Mouse (Mus musculus): ENCODE measurements around the gene Nrp2. TPM values are rescaled to one million over a fixed set of nuclear protein-coding genes. Genes with fewer than 3 reads are reported as not detected.

The Nrp2 gene
- total and polyA plus RNA-seq, 2 experiments from 2014 or later = 5.2 to 20.2 TPM

GRCm38 (mm10) chr1:62777320-62778235 lies 74.5 kb downstream of the Nrp2 start:
- TF ChIP-seq CTCF (IDR thresholded peaks at IDR 0.05; ENCODE audit: low read depth) (no peak), EP300 (IDR thresholded peaks at IDR 0.05; ENCODE audit: low read depth) (no peak)
- no peaks in the 10 kb centered on the region for H3K36me3 ChIP-seq (replicated peaks; ENCODE audit: control insufficient read depth, insufficient read depth, low read length)
- H3K27me3 ChIP-seq (ENCODE audit: control insufficient read depth, insufficient read depth, low read length) = no peaks in the 10 kb centered on the region
- WGBS = 35% methylated on average over 17 of the region's 17 CpGs
- H3K9me3 ChIP-seq (replicated peaks; ENCODE audit: control insufficient read depth, low read length) = no peaks in the 10 kb centered on the region
- peak; percentile 36 for DNase-seq (ENCODE audit: low spot score)
- peak overlapping the region; percentile 36 for H3K27ac ChIP-seq (ENCODE audit: low read depth)
- peak overlapping the region; percentile 19 for H3K4me2 ChIP-seq (ENCODE audit: low read depth, low read length)
- H3K4me3 ChIP-seq (ENCODE audit: low read depth, low read length) = no peak overlapping the region
- peak; percentile 45; the same call in 1 of the 2 replicates for ATAC-seq (ENCODE audit: insufficient read depth, low read depth)
- H3K9ac ChIP-seq (replicated peaks; ENCODE audit: low read depth, low read length) = no peak overlapping the region
- peaks cover 26% of the 10 kb centered on the region for H3K4me1 ChIP-seq (ENCODE audit: control insufficient read depth, insufficient read depth)

- no peaks in the 10 kb centered on the region for H3K36me3 ChIP-seq (replicated peaks; ENCODE audit: control insufficient read depth, insufficient read depth, low read length)
- H3K9ac ChIP-seq (replicated peaks; ENCODE audit: low read depth, low read length) = no peak overlapping the region
- H3K4me3 ChIP-seq (ENCODE audit: low read depth, low read length) = no peak overlapping the region
- H3K27ac ChIP-seq (ENCODE audit: low read depth) = no peak overlapping the region
- H3K9me3 ChIP-seq (replicated peaks; ENCODE audit: control insufficient read depth, low read length) = no peaks in the 10 kb centered on the region
- no peak for TF ChIP-seq CTCF (IDR thresholded peaks at IDR 0.05; ENCODE audit: low read depth)
- no peak for TF ChIP-seq EP300 (IDR thresholded peaks at IDR 0.05; ENCODE audit: low read depth)
- DNase-seq (ENCODE audit: low spot score) (no peak), ATAC-seq (ENCODE audit: insufficient read depth, low read depth) (no peak)
- peaks cover 28% of the 10 kb centered on the region for H3K4me1 ChIP-seq (ENCODE audit: control insufficient read depth, insufficient read depth)
- H3K27me3 ChIP-seq (ENCODE audit: control insufficient read depth, insufficient read depth, low read length) = no peaks in the 10 kb centered on the region
- no peak overlapping the region for H3K4me2 ChIP-seq (ENCODE audit: low read depth, low read length)
- WGBS = 60% methylated on average over 4 of the region's 4 CpGs
These were observed 75.8 kb downstream of the Nrp2 start for GRCm38 (mm10) chr1:62778910-62779309.

- Histone ChIP-seq H3K27ac (ENCODE audit: low read depth) (no peak overlapping the region), H3K36me3 (replicated peaks; ENCODE audit: control insufficient read depth, insufficient read depth, low read length) (0 out of 2 replicates have a peak, but pooled peaks cover under 1% of the 10 kb centered on the region), H3K4me3 (ENCODE audit: low read depth, low read length) (no peak overlapping the region), H3K27me3 (ENCODE audit: control insufficient read depth, insufficient read depth, low read length) (no peaks in the 10 kb centered on the region), H3K4me1 (ENCODE audit: control insufficient read depth, insufficient read depth) (peaks cover 28% of the 10 kb centered on the region), H3K4me2 (ENCODE audit: low read depth, low read length) (no peak overlapping the region), H3K9me3 (replicated peaks; ENCODE audit: control insufficient read depth, low read length) (no peaks in the 10 kb centered on the region), H3K9ac (replicated peaks; ENCODE audit: low read depth, low read length) (no peak overlapping the region)
- no peak for DNase-seq (ENCODE audit: low spot score)
- ATAC-seq (ENCODE audit: insufficient read depth, low read depth) = no peak
- TF ChIP-seq EP300 (IDR thresholded peaks at IDR 0.05; ENCODE audit: low read depth) = no peak
- no peak for TF ChIP-seq CTCF (IDR thresholded peaks at IDR 0.05; ENCODE audit: low read depth)
- WGBS = 33% methylated on average over 15 of the region's 15 CpGs
These were observed 77.1 kb downstream of the Nrp2 start for GRCm38 (mm10) chr1:62780068-62780761.

GRCm38 (mm10) chr1:62782155-62782554 lies 79.1 kb downstream of the Nrp2 start:
- Histone ChIP-seq H3K4me1 (ENCODE audit: control insufficient read depth, insufficient read depth) (peaks cover 19% of the 10 kb centered on the region), H3K9me3 (replicated peaks; ENCODE audit: control insufficient read depth, low read length) (no peaks in the 10 kb centered on the region), H3K9ac (replicated peaks; ENCODE audit: low read depth, low read length) (no peak overlapping the region), H3K27me3 (ENCODE audit: control insufficient read depth, insufficient read depth, low read length) (no peaks in the 10 kb centered on the region), H3K4me3 (ENCODE audit: low read depth, low read length) (no peak overlapping the region), H3K4me2 (ENCODE audit: low read depth, low read length) (no peak overlapping the region), H3K36me3 (replicated peaks; ENCODE audit: control insufficient read depth, insufficient read depth, low read length) (0 out of 2 replicates have a peak, but pooled peaks cover 3% of the 10 kb centered on the region), H3K27ac (ENCODE audit: low read depth) (no peak overlapping the region)
- ATAC-seq (ENCODE audit: insufficient read depth, low read depth) (no peak), DNase-seq (ENCODE audit: low spot score) (no peak)
- TF ChIP-seq CTCF (IDR thresholded peaks at IDR 0.05; ENCODE audit: low read depth) (no peak), EP300 (IDR thresholded peaks at IDR 0.05; ENCODE audit: low read depth) (no peak)
- 49% methylated on average over 2 of the region's 2 CpGs for WGBS

- no peak overlapping the region for H3K9ac ChIP-seq (replicated peaks; ENCODE audit: low read depth, low read length)
- H3K4me3 ChIP-seq (ENCODE audit: low read depth, low read length) = no peak overlapping the region
- no peak overlapping the region for H3K27ac ChIP-seq (ENCODE audit: low read depth)
- no peaks in the 10 kb centered on the region for H3K9me3 ChIP-seq (replicated peaks; ENCODE audit: control insufficient read depth, low read length)
- no peak for TF ChIP-seq CTCF (IDR thresholded peaks at IDR 0.05; ENCODE audit: low read depth)
- ATAC-seq (ENCODE audit: insufficient read depth, low read depth) (no peak), DNase-seq (ENCODE audit: low spot score) (no peak)
- H3K27me3 ChIP-seq (ENCODE audit: control insufficient read depth, insufficient read depth, low read length) = no peaks in the 10 kb centered on the region
- H3K36me3 ChIP-seq (replicated peaks; ENCODE audit: control insufficient read depth, insufficient read depth, low read length) = 0 out of 2 replicates have a peak, but pooled peaks cover 3% of the 10 kb centered on the region
- peaks cover 14% of the 10 kb centered on the region for H3K4me1 ChIP-seq (ENCODE audit: control insufficient read depth, insufficient read depth)
- no peak overlapping the region for H3K4me2 ChIP-seq (ENCODE audit: low read depth, low read length)
These were observed 79.5 kb downstream of the Nrp2 start for GRCm38 (mm10) chr1:62782573-62782972.

All from heart, postnatal 0 days (tissue).